Mouse (Mus musculus): Measurements from ENCODE around the gene Ifitm10.
A peak's percentile ranks its signal among the peaks of the same experiment; 100 is the strongest.

- TF ChIP-seq CTCF (IDR thresholded peaks at IDR 0.05) (peak; percentile 35), EP300 (IDR thresholded peaks at IDR 0.05) (no peak)
Measured at GRCm38 (mm10) chr7:142295418-142295817, 78.1 kb downstream of the Ifitm10 start.

Data from lung, postnatal 0 days (tissue).